In genomic region chr10:24635331-24635815, GRCm38 (mm10) we compare ENCODE assay signal across 9 mouse cellular contexts. TPM values are rescaled to one million over a fixed set of nuclear protein-coding genes. Genes with fewer than 3 reads are reported as not detected.
DNase-seq lines count a peak whose midpoint lies in the region; ATAC-seq lines count a peak whose summit lies in the region.
"Had no signal": no experiment of that assay in that cellular context is flagged by ENCODE, and none has a peak within 500 bp of the region (broad histone marks: within the 10 kb centered on the region; RNA-seq: fewer than 3 reads in every experiment).

No protein-coding gene starts in this region.

- peak overlapping the region; percentile 48 for H3K27ac ChIP-seq in heart, embryonic 13.5 days (replicated peaks)
- H3K27ac ChIP-seq: embryonic facial prominence, embryonic 12.5 days had no signal

- no peaks in the 10 kb centered on the region for H3K9me3 ChIP-seq in heart, embryonic 13.5 days
- H3K9me3 ChIP-seq: embryonic facial prominence, embryonic 12.5 days had no signal

- no peaks in the 10 kb centered on the region for H3K36me3 ChIP-seq in heart, embryonic 13.5 days
- H3K36me3 ChIP-seq: embryonic facial prominence, embryonic 12.5 days had no signal

- ATAC-seq in heart, embryonic 13.5 days (ENCODE audit: extremely low read depth, insufficient number of reproducible peaks, low FRiP score, low TSS enrichment), result no peak

- no peak overlapping the region for H3K4me3 ChIP-seq in heart, embryonic 13.5 days
- H3K4me3 ChIP-seq: embryonic facial prominence, embryonic 12.5 days had no signal

- H3K9ac ChIP-seq in heart, embryonic 13.5 days, result no peak overlapping the region
- H3K9ac ChIP-seq: embryonic facial prominence, embryonic 12.5 days had no signal

- peak; percentile 17 for DNase-seq in ovary, adult 18-20 months (ENCODE audit: low spot score)
- DNase-seq in ovary, postnatal 14 days (ENCODE audit: low spot score), result no peak
- peak; percentile 24 for DNase-seq in lung, postnatal 10 days
- peak; percentile 61 to 66 for DNase-seq in thymus, postnatal 36 days
- DNase-seq in frontal cortex, postnatal 36 days (ENCODE audit: low spot score in 2 of 2), result no peak
- DNase-seq in urinary bladder, postnatal 4 days (ENCODE audit: low spot score in 2 of 2), result no peak
- no peak for DNase-seq in left cerebral cortex, adult 18-20 months (ENCODE audit: low spot score in 2 of 2)

- 21% methylated on average over 11 of the region's 11 CpGs for WGBS in heart, embryonic 13.5 days

- H3K4me1 ChIP-seq in heart, embryonic 13.5 days, result peaks cover 39% of the 10 kb centered on the region

- H3K27me3 ChIP-seq in heart, embryonic 13.5 days (replicated peaks), result no peaks in the 10 kb centered on the region
- H3K27me3 ChIP-seq: embryonic facial prominence, embryonic 12.5 days had no signal

- peak overlapping the region; percentile 28; the same call in 1 of the 2 replicates for H3K4me2 ChIP-seq in heart, embryonic 13.5 days
- H3K4me2 ChIP-seq: embryonic facial prominence, embryonic 12.5 days had no signal

RNA-seq across cellular contexts. Expression of gene Ccn2, which starts 40.1 kb away (rescaled TPM):
- 35.6 and 36.8 TPM in 2 replicates for polyA plus RNA-seq in heart, embryonic 13.5 days (2015; fragmentation: Nextera tagmentation; extraction: Ambion mirVana)
- total RNA-seq in left cerebral cortex, adult 18-20 months (2021), result 10 to 100 TPM; 30.6 to 36.4 TPM

Comparison
In these comparisons a context has a peak if more than half of its experiments do, and no peak if none do; other contexts are left out.
1. DNase-seq: peak in ovary, adult 18-20 months (single experiment), lung, postnatal 10 days (single experiment) and thymus, postnatal 36 days (2 of 2); none in ovary, postnatal 14 days (single experiment), frontal cortex, postnatal 36 days (0 of 2), urinary bladder, postnatal 4 days (0 of 2) and left cerebral cortex, adult 18-20 months (0 of 2).